1 mouse cellular context compared by ENCODE assay signal in genomic region chr16:18289614-18290013, GRCm38 (mm10).
TF ChIP-seq lines count a peak whose summit lies in the region.

No protein-coding gene starts in this region.

TF ChIP-seq in CH12.LX, 34 proteins besides CTCF, POLR2A, EP300 and RAD21:
- 0 out of 2 replicates have a peak, but pooled peaks have one; percentile 5 for TF ChIP-seq SIN3A (IDR thresholded peaks at IDR 0.05; ENCODE audit: low read length)
